Mouse (Mus musculus): ENCODE measurements around the gene Pkig.

- TF ChIP-seq CTCF (IDR thresholded peaks at IDR 0.05; ENCODE audit: low read depth), result no peak
- TF ChIP-seq EP300 (IDR thresholded peaks at IDR 0.05; ENCODE audit: low read depth), result no peak
These were observed 61.4 kb downstream of the Pkig start for GRCm38 (mm10) chr2:163719616-163720015.

Measured in liver, postnatal 0 days (tissue).